Mouse (Mus musculus) hindbrain, postnatal 0 days (tissue): ENCODE data around the gene Zmym1. TPM values are rescaled to one million over a fixed set of nuclear protein-coding genes. Genes with fewer than 3 reads are reported as not detected.

Source experiments
- polyA plus RNA-seq: library from polyadenylated mRNA; unstranded; fragments of >200 nt; fragmentation: Nextera tagmentation; extraction: Ambion mirVana; gene quantifications from 2 replicates; pipeline ENCODE4 v1.2.1, GENCODE M21; 2015
- total RNA-seq: library from RNA; depleted of rRNA; stranded (reverse); fragments of >200 nt; gene quantifications from 2 replicates; pipeline ENCODE4 v1.2.3, GENCODE M21; 2014; rRNA removed

Gene Zmym1
- total and polyA plus RNA-seq, 2 experiments from 2014 or later: 6.8 to 14.4 TPM

Other genes with a start within 250 kb of the Zmym1 start
- gene Zmym4, start 93.0 kb downstream of the Zmym1 start, total RNA-seq: 42.9 and 49.9 TPM in 2 replicates
- gene Zmym4, start 93.0 kb downstream of the Zmym1 start, polyA plus RNA-seq: 20.3 and 21.2 TPM in 2 replicates
- 132 and 156 TPM in 2 replicates for gene Sfpq, start 39.8 kb downstream of the Zmym1 start, total RNA-seq
- 63.2 and 69.0 TPM in 2 replicates for gene Sfpq, start 39.8 kb downstream of the Zmym1 start, polyA plus RNA-seq
- 20.6 and 24.5 TPM in 2 replicates for gene Zmym6, start 16.2 kb upstream of the Zmym1 start, total RNA-seq
- 18.3 and 19.9 TPM in 2 replicates for gene Zmym6, start 16.2 kb upstream of the Zmym1 start, polyA plus RNA-seq
- 6.7 and 8.7 TPM in 2 replicates for gene Tmem35b, start 62.5 kb upstream of the Zmym1 start, total RNA-seq
- 13.8 and 15.4 TPM in 2 replicates for gene Tmem35b, start 62.5 kb upstream of the Zmym1 start, polyA plus RNA-seq
- gene Dlgap3, start 108.1 kb upstream of the Zmym1 start, total RNA-seq: 153 and 163 TPM in 2 replicates
- 30.0 and 34.2 TPM in 2 replicates for gene Dlgap3, start 108.1 kb upstream of the Zmym1 start, polyA plus RNA-seq
- 40.8 and 47.2 TPM in 2 replicates for gene Smim12, start 182.6 kb upstream of the Zmym1 start, total RNA-seq
- 63.7 and 65.4 TPM in 2 replicates for gene Smim12, start 182.6 kb upstream of the Zmym1 start, polyA plus RNA-seq